Mouse (Mus musculus): ENCODE measurements around the gene Hyou1. TPM values are rescaled to one million over a fixed set of nuclear protein-coding genes. Genes with fewer than 3 reads are reported as not detected.
"Not testable (repeated sequence)": the region's sequence is repeated elsewhere in the genome, so short reads cannot be mapped to it uniquely, and the experiment has no call there.

Hyou1 gene
- 23.4 and 25.0 TPM in 2 replicates for polyA plus RNA-seq (2016; fragmentation: Nextera tagmentation; extraction: Ambion mirVana)

- under 1% methylated on average over 79 of the region's 83 CpGs for WGBS
- DNase-seq (ENCODE audit: low spot score), result peak; percentile 100
- H3K27ac ChIP-seq, result peak within 1 kb of the TSS; percentile 92
- H3K4me3 ChIP-seq, result peak within 1 kb of the TSS; percentile 84
- H3K27me3 ChIP-seq (ENCODE audit: insufficient read depth, poor library complexity, severe bottlenecking), result no peaks in the 10 kb centered on the region
- no peaks in the 10 kb centered on the region for H3K9me3 ChIP-seq
- H3K4me1 ChIP-seq, result peaks cover 20% of the 10 kb centered on the region
- H3K36me3 ChIP-seq, result peaks cover 39% of the 10 kb centered on the region
Measured at GRCm38 (mm10) chr9:44379054-44379834, at the start of gene Hyou1. Gene Hyou1 (plus strand): TSS chr9:44379490.

DNA sequence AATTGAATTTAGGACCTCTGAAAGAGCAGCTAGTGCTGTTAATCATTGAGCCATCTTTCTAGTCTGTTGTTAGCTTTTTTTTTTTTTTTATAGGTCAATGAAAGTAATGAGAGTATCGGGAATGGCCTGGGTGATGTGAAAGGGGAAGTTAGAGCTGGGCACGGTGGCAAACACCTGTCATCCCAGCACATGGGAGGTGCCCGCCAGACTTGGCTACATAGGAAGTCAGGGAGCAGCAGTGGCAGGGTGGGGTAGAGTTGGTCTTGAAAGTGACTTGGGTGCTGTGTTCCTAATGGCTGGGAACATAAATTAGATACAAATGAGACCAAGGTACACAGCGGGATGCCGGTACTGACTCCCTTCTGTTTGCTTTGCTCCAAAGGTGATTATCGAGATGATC lies 48.6 kb upstream of the Hyou1 start:
- Histone ChIP-seq H3K9me3 (no peaks in the 10 kb centered on the region), H3K27ac (no peak overlapping the region), H3K36me3 (peaks cover 60% of the 10 kb centered on the region), H3K27me3 (ENCODE audit: insufficient read depth, poor library complexity, severe bottlenecking) (no peaks in the 10 kb centered on the region), H3K4me3 (no peak overlapping the region), H3K4me1 (peaks cover 12% of the 10 kb centered on the region)
- WGBS, result 91% methylated on average over 6 of the region's 6 CpGs
- DNase-seq (ENCODE audit: low spot score), result peak; percentile 58

DNA sequence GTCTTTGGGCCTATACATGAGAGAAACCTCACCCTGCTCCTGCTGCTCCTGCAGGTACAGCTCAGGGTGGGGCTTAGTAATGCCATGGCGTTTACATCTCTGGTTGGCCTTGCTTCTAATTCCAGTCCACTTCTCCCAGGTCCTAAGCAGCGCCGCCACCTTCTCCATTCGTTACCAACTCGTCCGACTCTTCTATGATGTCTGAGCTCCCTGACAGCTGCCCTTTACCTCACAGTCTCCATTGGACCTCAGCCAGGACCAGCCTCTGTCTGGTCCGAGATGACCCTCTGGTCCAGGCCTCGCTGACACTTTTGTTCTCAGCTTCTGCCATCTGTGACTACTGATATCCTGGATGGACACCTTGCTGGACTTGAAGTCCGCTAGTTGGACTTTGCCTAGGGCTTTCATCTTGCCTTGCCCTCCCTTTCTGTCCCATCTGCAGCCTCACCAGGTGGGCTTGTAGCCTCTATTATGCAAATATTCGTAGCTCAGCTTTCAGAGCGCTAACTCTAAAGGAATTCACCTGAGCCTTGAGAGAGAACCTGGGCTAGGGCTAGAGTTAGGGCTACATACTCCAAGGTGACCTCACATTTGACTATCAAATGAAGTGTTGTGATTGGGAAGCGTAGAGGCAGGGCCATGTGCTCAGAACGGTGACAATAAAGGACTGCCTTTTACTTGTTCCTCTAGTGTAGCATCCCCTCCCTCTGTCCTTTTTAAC lies 46.2 kb upstream of the Hyou1 start:
- no peaks in the 10 kb centered on the region for H3K27me3 ChIP-seq (ENCODE audit: insufficient read depth, poor library complexity, severe bottlenecking)
- H3K4me3 ChIP-seq, result no peak overlapping the region
- WGBS, result 93% methylated on average over 13 of the region's 13 CpGs
- H3K27ac ChIP-seq, result no peak overlapping the region
- peak; percentile 75 for DNase-seq (ENCODE audit: low spot score)
- peaks cover 72% of the 10 kb centered on the region for H3K36me3 ChIP-seq
- peaks cover 15% of the 10 kb centered on the region for H3K4me1 ChIP-seq
- H3K9me3 ChIP-seq, result no peaks in the 10 kb centered on the region

- H3K4me1 ChIP-seq, result peaks cover 15% of the 10 kb centered on the region
- DNase-seq (ENCODE audit: low spot score), result peak; percentile 100
- peak within 1 kb of the TSS; percentile 97 for H3K27ac ChIP-seq
- H3K27me3 ChIP-seq (ENCODE audit: insufficient read depth, poor library complexity, severe bottlenecking), result no peaks in the 10 kb centered on the region
- H3K9me3 ChIP-seq, result no peaks in the 10 kb centered on the region
- peaks cover 71% of the 10 kb centered on the region for H3K36me3 ChIP-seq
- peak within 1 kb of the TSS; percentile 92 for H3K4me3 ChIP-seq
- under 1% methylated on average over 91 of the region's 91 CpGs for WGBS
Measured at GRCm38 (mm10) chr9:44334396-44335330, 44.6 kb upstream of the Hyou1 start, which contains the start of gene H2afx. Gene H2afx (plus strand): TSS chr9:44334694.

GRCm38 (mm10) chr9:44335331-44336092 lies 43.8 kb upstream of the Hyou1 start:
- Histone ChIP-seq H3K4me3 (peak overlapping the region; percentile 92), H3K27me3 (ENCODE audit: insufficient read depth, poor library complexity, severe bottlenecking) (no peaks in the 10 kb centered on the region), H3K4me1 (peaks cover 15% of the 10 kb centered on the region), H3K9me3 (no peaks in the 10 kb centered on the region), H3K27ac (peak overlapping the region; percentile 97), H3K36me3 (peaks cover 68% of the 10 kb centered on the region)
- peak; percentile 82 for DNase-seq (ENCODE audit: low spot score)
- under 1% methylated on average over 50 of the region's 50 CpGs for WGBS

DNA sequence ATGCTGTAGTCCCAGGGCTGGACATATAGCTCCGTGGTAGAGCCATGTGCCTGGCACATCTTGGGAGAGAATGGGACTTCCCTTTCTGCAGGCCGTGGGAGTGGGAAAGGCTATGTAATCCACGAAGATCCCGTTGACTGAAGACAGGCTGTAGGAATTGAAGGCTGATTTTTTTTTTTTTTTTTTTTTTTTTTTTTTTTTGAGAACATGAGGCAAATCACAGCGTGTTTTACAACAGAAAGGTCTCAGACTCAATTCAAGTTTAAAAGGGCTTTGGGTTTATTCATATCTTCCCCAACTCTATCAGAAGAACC lies 43.2 kb upstream of the Hyou1 start:
- WGBS, result 4% methylated on average over 5 of the region's 5 CpGs
- no peaks in the 10 kb centered on the region for H3K27me3 ChIP-seq (ENCODE audit: insufficient read depth, poor library complexity, severe bottlenecking)
- DNase-seq (ENCODE audit: low spot score), result peak; percentile 71
- peaks cover 15% of the 10 kb centered on the region for H3K4me1 ChIP-seq
- peak overlapping the region; percentile 92 for H3K4me3 ChIP-seq
- H3K36me3 ChIP-seq, result peaks cover 68% of the 10 kb centered on the region
- peak overlapping the region; percentile 97 for H3K27ac ChIP-seq
- H3K9me3 ChIP-seq, result no peaks in the 10 kb centered on the region

DNA sequence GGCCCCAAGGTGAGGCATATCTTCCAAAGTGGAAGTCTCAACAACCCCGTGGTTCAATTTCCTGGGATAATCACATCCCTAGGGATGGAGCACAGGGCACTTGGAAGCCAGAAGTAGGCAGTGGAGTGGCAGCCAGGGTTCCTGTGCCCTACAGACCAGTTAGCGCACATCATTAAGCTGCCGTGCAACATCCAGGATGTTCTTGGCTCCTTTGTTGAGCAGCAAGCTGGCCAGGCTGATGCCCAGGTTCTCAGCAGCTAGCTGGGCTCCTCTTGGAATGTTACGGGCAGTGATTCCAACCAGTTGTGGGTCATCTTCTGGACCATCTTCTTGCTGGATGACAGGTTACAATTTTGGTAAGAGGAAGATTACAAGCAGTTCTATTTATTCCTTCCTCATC lies 42.8 kb upstream of the Hyou1 start:
- WGBS, result 51% methylated on average over 4 of the region's 4 CpGs
- H3K9me3 ChIP-seq; H3K27ac ChIP-seq; H3K27me3 ChIP-seq (ENCODE audit: insufficient read depth, poor library complexity, severe bottlenecking): not testable (repeated sequence)
- Histone ChIP-seq H3K4me3 (peak overlapping the region; percentile 92), H3K36me3 (peaks cover 68% of the 10 kb centered on the region), H3K4me1 (peaks cover 15% of the 10 kb centered on the region)
- peak; percentile 73 for DNase-seq (ENCODE audit: low spot score)

DNA sequence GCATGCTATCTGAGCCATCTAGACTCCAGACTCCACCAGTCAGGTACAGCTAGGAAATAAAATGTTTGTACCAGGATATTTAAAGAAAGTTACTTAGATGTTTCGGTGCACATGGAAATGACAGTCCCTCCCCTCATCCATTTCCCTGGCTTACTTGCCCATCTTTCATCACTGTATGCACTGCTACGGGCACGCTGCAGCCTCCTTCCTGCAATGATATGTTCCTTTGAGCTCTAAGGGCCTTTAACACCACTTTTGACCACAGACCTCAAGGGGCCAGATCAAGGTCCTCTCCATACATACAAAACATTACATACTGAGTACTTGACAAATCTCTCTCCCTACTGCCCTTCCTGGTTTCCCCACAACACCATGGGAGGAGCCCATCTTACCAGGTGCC lies 42.3 kb upstream of the Hyou1 start:
- peaks cover 20% of the 10 kb centered on the region for H3K4me1 ChIP-seq
- peak overlapping the region; percentile 92 for H3K4me3 ChIP-seq
- no peaks in the 10 kb centered on the region for H3K9me3 ChIP-seq
- H3K27ac ChIP-seq, result no peak overlapping the region
- peak; percentile 68 for DNase-seq (ENCODE audit: low spot score)
- peaks cover 67% of the 10 kb centered on the region for H3K36me3 ChIP-seq
- no peaks in the 10 kb centered on the region for H3K27me3 ChIP-seq (ENCODE audit: insufficient read depth, poor library complexity, severe bottlenecking)
- 69% methylated on average over 3 of the region's 3 CpGs for WGBS

- peaks cover 26% of the 10 kb centered on the region for H3K4me1 ChIP-seq
- no peaks in the 10 kb centered on the region for H3K9me3 ChIP-seq
- peaks cover 61% of the 10 kb centered on the region for H3K36me3 ChIP-seq
- 62% methylated on average over 9 of the region's 9 CpGs for WGBS
- H3K27ac ChIP-seq, result 0 out of 2 replicates have a peak overlapping the region, but pooled peaks have one; percentile 7
- peak overlapping the region; percentile 92 for H3K4me3 ChIP-seq
- peak; percentile 72 for DNase-seq (ENCODE audit: low spot score)
- no peaks in the 10 kb centered on the region for H3K27me3 ChIP-seq (ENCODE audit: insufficient read depth, poor library complexity, severe bottlenecking)
Measured at GRCm38 (mm10) chr9:44337436-44338169, 41.7 kb upstream of the Hyou1 start.

GRCm38 (mm10) chr9:44338574-44338973 lies 40.7 kb upstream of the Hyou1 start:
- peaks cover 52% of the 10 kb centered on the region for H3K36me3 ChIP-seq
- peak; percentile 71 for DNase-seq (ENCODE audit: low spot score)
- 81% methylated on average over 5 of the region's 5 CpGs for WGBS
- H3K4me1 ChIP-seq, result peaks cover 33% of the 10 kb centered on the region
- H3K27ac ChIP-seq, result no peak overlapping the region
- H3K27me3 ChIP-seq (ENCODE audit: insufficient read depth, poor library complexity, severe bottlenecking), result no peaks in the 10 kb centered on the region
- no peaks in the 10 kb centered on the region for H3K9me3 ChIP-seq
- H3K4me3 ChIP-seq, result no peak overlapping the region

GRCm38 (mm10) chr9:44341487-44341886 lies 37.8 kb upstream of the Hyou1 start:
- WGBS, result 86% methylated on average over 5 of the region's 5 CpGs
- H3K36me3 ChIP-seq, result peaks cover 51% of the 10 kb centered on the region
- peak; percentile 74 for DNase-seq (ENCODE audit: low spot score)
- H3K27me3 ChIP-seq (ENCODE audit: insufficient read depth, poor library complexity, severe bottlenecking), result no peaks in the 10 kb centered on the region
- H3K4me3 ChIP-seq, result peak overlapping the region; percentile 80
- no peaks in the 10 kb centered on the region for H3K9me3 ChIP-seq
- H3K27ac ChIP-seq, result peak overlapping the region; percentile 99
- H3K4me1 ChIP-seq, result peaks cover 38% of the 10 kb centered on the region

Measured in heart, embryonic 10.5 days (tissue).